Mouse (Mus musculus) retina, adult 2 months (tissue): ENCODE results near the gene Smyd3.
"Not testable (repeated sequence)": the region's sequence is repeated elsewhere in the genome, so short reads cannot be mapped to it uniquely, and the experiment has no call there.

Experiments used
- DNase-seq: peaks from one replicate; pipeline ENCODE4 v3.0.0-alpha.2; 2012; ENCODE audit warnings: low read depth, low spot score

Smyd3 gene

GRCm38 (mm10) chr1:179293772-179294353, 224.0 kb downstream of the Smyd3 start:
- DNase-seq: no peak

GRCm38 (mm10) chr1:179290181-179290580, 227.7 kb downstream of the Smyd3 start:
- DNase-seq: not testable (repeated sequence)

- no peak for DNase-seq
Observed at GRCm38 (mm10) chr1:179289744-179290143, 228.1 kb downstream of the Smyd3 start.

- no peak for DNase-seq
Observed at GRCm38 (mm10) chr1:179286748-179287147, 231.1 kb downstream of the Smyd3 start.

GRCm38 (mm10) chr1:179282821-179283220, 235.0 kb downstream of the Smyd3 start:
- DNase-seq: no peak

GRCm38 (mm10) chr1:179281401-179282121, 236.3 kb downstream of the Smyd3 start:
- no peak for DNase-seq

- no peak for DNase-seq
Observed at GRCm38 (mm10) chr1:179279116-179279515, 238.7 kb downstream of the Smyd3 start.

- DNase-seq: no peak
Observed at GRCm38 (mm10) chr1:179277346-179277745, 240.5 kb downstream of the Smyd3 start.

GRCm38 (mm10) chr1:179276866-179277265, 241.0 kb downstream of the Smyd3 start:
- DNase-seq: no peak

GRCm38 (mm10) chr1:179272926-179273325, 244.9 kb downstream of the Smyd3 start:
- no peak for DNase-seq

- DNase-seq: no peak
Observed at GRCm38 (mm10) chr1:179272351-179272750, 245.5 kb downstream of the Smyd3 start.

- DNase-seq: no peak
Observed at GRCm38 (mm10) chr1:179266936-179267335, 250.9 kb downstream of the Smyd3 start.

- no peak for DNase-seq
Observed at GRCm38 (mm10) chr1:179261496-179261966, 256.3 kb downstream of the Smyd3 start.

- DNase-seq: no peak
Observed at GRCm38 (mm10) chr1:179255826-179256512, 261.9 kb downstream of the Smyd3 start.

GRCm38 (mm10) chr1:179254531-179254930, 263.3 kb downstream of the Smyd3 start:
- no peak for DNase-seq

GRCm38 (mm10) chr1:179252611-179253010, 265.2 kb downstream of the Smyd3 start:
- no peak for DNase-seq

GRCm38 (mm10) chr1:179250388-179250787, 267.5 kb downstream of the Smyd3 start:
- DNase-seq: no peak

GRCm38 (mm10) chr1:179243554-179243953, 274.3 kb downstream of the Smyd3 start:
- no peak for DNase-seq

- no peak for DNase-seq
Observed at GRCm38 (mm10) chr1:179240663-179241279, 277.1 kb downstream of the Smyd3 start.

GRCm38 (mm10) chr1:179238639-179239038, 279.2 kb downstream of the Smyd3 start:
- no peak for DNase-seq

GRCm38 (mm10) chr1:179237989-179238388, 279.9 kb downstream of the Smyd3 start:
- no peak for DNase-seq

GRCm38 (mm10) chr1:179236217-179236840, 281.5 kb downstream of the Smyd3 start:
- no peak for DNase-seq
